Mouse (Mus musculus) E14TG2a.4 (cell line): ENCODE results near the gene Tmem72.

ENCODE experiments used
- CTCF ChIP-seq: conservative IDR thresholded peaks from 2 replicates; pipeline ENCODE4 v1.5.1; 2014; ENCODE audit warnings: low read length
- NANOG ChIP-seq: IDR thresholded peaks from 2 replicates; pipeline ENCODE4 v1.6.1; 2014; ENCODE audit warnings: borderline replicate concordance, low read length, mixed read lengths

DNA sequence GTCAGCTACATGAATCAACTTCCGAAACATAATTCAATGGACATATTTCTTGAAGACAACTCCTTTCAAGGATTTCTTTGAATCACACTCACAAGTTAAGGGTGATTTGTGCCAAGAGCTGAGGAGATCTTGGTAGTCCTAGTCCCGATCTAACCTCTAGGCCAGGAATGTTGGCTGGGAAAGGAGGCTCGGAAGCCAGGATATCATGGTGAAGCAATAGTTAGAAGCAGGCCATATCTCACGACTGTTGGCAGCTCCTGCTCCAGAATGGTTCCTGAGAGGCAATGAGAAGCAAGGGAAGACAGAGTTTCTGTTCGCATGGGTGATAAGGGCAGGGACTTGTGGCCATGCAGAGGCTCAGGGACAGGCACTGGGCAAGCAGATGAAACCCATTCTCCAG, 79.2 kb downstream of the Tmem72 start:
- TF ChIP-seq CTCF (no peak), NANOG (no peak)
